Mouse (Mus musculus): ENCODE data around the gene Zfp523.

The Zfp523 gene

GRCm38 (mm10) chr17:28188313-28188712, 11.4 kb downstream of the Zfp523 start:
- TF ChIP-seq GATA4 (IDR thresholded peaks at IDR 0.05; ENCODE audit: insufficient replicate concordance, low read length): no peak

DNA sequence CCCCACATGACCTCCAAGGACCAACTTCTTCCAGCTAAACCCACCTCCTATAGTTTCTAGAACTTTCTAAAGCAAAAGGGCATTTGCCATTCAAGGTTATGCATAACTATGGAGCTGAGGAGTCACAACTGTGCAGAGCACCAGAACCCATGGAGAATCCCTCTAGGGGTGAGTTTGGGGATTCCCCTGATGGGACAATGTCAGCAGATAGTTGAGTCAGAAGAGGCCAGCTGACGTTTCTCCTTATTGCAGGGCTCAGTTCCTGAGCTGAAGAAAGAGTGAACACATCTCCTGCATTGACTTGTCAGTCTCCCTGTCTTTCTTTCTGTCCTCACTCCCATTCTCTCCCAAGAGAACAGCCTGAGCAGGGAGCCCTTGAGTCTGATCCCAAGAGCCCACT, 15.8 kb downstream of the Zfp523 start:
- no peak for TF ChIP-seq GATA4 (IDR thresholded peaks at IDR 0.05; ENCODE audit: insufficient replicate concordance, low read length)

GRCm38 (mm10) chr17:28193559-28193958, 16.6 kb downstream of the Zfp523 start:
- no peak for TF ChIP-seq GATA4 (IDR thresholded peaks at IDR 0.05; ENCODE audit: insufficient replicate concordance, low read length)

GRCm38 (mm10) chr17:28195033-28195432, 18.1 kb downstream of the Zfp523 start:
- TF ChIP-seq GATA4 (IDR thresholded peaks at IDR 0.05; ENCODE audit: insufficient replicate concordance, low read length): no peak

- no peak for TF ChIP-seq GATA4 (IDR thresholded peaks at IDR 0.05; ENCODE audit: insufficient replicate concordance, low read length)
Measured at GRCm38 (mm10) chr17:28197646-28198045, 20.7 kb downstream of the Zfp523 start.

GRCm38 (mm10) chr17:28201982-28202381, 25.1 kb downstream of the Zfp523 start:
- no peak for TF ChIP-seq GATA4 (IDR thresholded peaks at IDR 0.05; ENCODE audit: insufficient replicate concordance, low read length)

- TF ChIP-seq GATA4 (IDR thresholded peaks at IDR 0.05; ENCODE audit: insufficient replicate concordance, low read length): no peak
Measured at GRCm38 (mm10) chr17:28204052-28204720, 27.3 kb downstream of the Zfp523 start.

- TF ChIP-seq GATA4 (IDR thresholded peaks at IDR 0.05; ENCODE audit: insufficient replicate concordance, low read length): no peak
Measured at GRCm38 (mm10) chr17:28205443-28205842, 28.5 kb downstream of the Zfp523 start.

- TF ChIP-seq GATA4 (IDR thresholded peaks at IDR 0.05; ENCODE audit: insufficient replicate concordance, low read length): no peak
Measured at GRCm38 (mm10) chr17:28207092-28207491, 30.2 kb downstream of the Zfp523 start.

DNA sequence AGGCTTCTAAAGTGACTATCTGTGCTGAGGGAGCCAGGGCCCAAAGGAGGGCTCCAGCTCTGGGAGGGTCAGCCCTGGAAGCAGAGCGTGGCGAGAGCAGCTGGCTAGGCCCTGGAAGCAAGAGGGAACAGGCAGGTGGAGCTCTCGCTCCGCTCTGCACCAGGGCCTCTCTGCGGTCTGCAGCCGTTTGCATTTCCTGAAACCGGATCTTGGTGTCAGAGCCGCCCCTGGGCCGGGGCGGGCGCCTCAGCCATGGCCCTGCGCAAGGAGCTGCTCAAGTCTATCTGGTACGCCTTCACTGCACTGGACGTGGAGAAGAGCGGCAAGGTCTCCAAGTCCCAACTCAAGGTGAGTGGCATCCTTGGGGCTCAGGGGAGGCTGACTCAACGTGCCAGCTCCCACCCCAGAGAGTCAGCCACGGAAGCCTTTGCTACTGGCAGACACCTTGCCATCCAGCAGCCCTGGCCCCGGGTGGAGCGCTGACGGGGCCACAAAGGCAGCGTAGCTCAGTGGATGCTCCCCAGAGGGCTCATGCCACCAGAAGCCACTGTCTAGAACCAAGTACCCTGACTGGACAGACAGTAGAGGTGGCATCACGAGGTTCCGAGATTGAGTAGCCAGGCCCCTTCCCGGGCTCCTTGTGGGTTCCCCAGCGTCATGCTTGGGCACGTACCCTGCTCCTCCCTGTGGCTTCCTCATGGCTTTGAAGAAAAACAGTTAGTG, 30.8 kb downstream of the Zfp523 start, which contains the start of gene Def6:
Gene Def6 (plus strand): TSS at position 188 of the 723 bp plus-strand sequence.
- TF ChIP-seq GATA4 (IDR thresholded peaks at IDR 0.05; ENCODE audit: insufficient replicate concordance, low read length): no peak

DNA sequence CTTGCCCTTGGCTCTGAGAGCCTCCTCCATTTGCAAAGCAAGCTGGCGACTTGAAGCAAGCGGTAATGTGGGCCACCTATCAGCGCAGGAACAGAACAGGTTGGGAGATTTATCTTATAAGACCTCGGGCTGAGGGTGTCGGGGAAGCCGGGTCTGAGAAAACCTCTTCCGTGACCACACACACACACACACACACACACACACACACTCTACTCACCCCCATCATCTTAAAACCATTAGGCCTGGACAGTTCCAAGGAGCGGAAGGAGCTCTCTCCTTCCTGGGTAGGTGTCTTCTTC, 31.3 kb downstream of the Zfp523 start:
- no peak for TF ChIP-seq GATA4 (IDR thresholded peaks at IDR 0.05; ENCODE audit: insufficient replicate concordance, low read length)

- TF ChIP-seq GATA4 (IDR thresholded peaks at IDR 0.05; ENCODE audit: insufficient replicate concordance, low read length): no peak
Measured at GRCm38 (mm10) chr17:28209457-28210110, 32.7 kb downstream of the Zfp523 start.

DNA sequence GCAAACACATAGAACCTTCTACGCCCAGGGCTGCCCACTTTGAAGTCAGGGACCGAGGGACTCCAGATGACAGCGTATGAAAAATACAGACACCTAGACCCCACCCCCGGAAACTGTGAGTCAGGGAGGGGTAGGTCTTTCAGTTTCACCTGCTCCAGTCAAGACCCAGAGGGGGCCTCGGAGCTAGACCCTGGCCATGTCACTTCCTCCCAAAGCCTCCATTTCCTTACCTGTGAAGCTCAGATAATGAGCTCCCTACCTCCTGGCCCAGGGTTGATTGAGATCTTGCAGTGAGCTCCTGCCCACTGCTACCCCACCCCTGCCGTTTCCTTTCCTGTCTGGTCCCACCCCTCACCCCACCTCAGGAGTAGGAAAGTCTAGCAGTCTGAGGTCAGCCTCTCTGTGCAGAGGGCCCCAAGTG, 35.0 kb downstream of the Zfp523 start:
- no peak for TF ChIP-seq GATA4 (IDR thresholded peaks at IDR 0.05; ENCODE audit: insufficient replicate concordance, low read length)

- TF ChIP-seq GATA4 (IDR thresholded peaks at IDR 0.05; ENCODE audit: insufficient replicate concordance, low read length): no peak
Measured at GRCm38 (mm10) chr17:28212391-28212790, 35.5 kb downstream of the Zfp523 start.

- no peak for TF ChIP-seq GATA4 (IDR thresholded peaks at IDR 0.05; ENCODE audit: insufficient replicate concordance, low read length)
Measured at GRCm38 (mm10) chr17:28213236-28213635, 36.3 kb downstream of the Zfp523 start.

GRCm38 (mm10) chr17:28216791-28217190, 39.9 kb downstream of the Zfp523 start:
- TF ChIP-seq GATA4 (IDR thresholded peaks at IDR 0.05; ENCODE audit: insufficient replicate concordance, low read length): no peak
